Mouse (Mus musculus) myocyte (in vitro differentiated cells): Measurements from ENCODE around the gene Ldhal6b.

Experiments used
- CEBPB ChIP-seq: IDR thresholded peaks from 2 replicates; pipeline ENCODE4 v1.6.1; 2011; ENCODE audit warnings: mild to moderate bottlenecking, moderate library complexity; ENCODE audit not compliant: poor library complexity, insufficient read depth, severe bottlenecking
- MAX ChIP-seq: IDR thresholded peaks from one replicate; pipeline ENCODE4 v1.6.1; 2011; ENCODE audit warnings: low read depth, mild to moderate bottlenecking, control low read depth
- MYOG ChIP-seq, 3 experiments: IDR thresholded peaks; one replicate each; pipeline ENCODE4 v1.6.1; 2011; ENCODE audit warnings: control low read depth in 2 of 3, low read depth in 2 of 3, mild to moderate bottlenecking in 2 of 3; ENCODE audit not compliant: insufficient read length in 2 of 3, control insufficient read depth in 1 of 3, insufficient read depth in 1 of 3
- POLR2A ChIP-seq: IDR thresholded peaks from one replicate; pipeline ENCODE4 v1.6.1; 2011; ENCODE audit warnings: low read depth, mild to moderate bottlenecking, control low read depth, moderate library complexity; ENCODE audit not compliant: insufficient read length
- POLR2AphosphoS2 ChIP-seq: IDR thresholded peaks from one replicate; pipeline ENCODE4 v1.6.1; 2011; ENCODE audit warnings: low read depth, control low read depth; ENCODE audit not compliant: insufficient read length
- REST ChIP-seq: IDR thresholded peaks from one replicate; pipeline ENCODE4 v1.6.1; 2011; ENCODE audit warnings: mild to moderate bottlenecking, control low read depth, moderate library complexity; ENCODE audit not compliant: insufficient read depth, insufficient read length
- TCF12 ChIP-seq: IDR thresholded peaks from one replicate; pipeline ENCODE4 v1.6.1; 2011; ENCODE audit warnings: mild to moderate bottlenecking, control low read depth; ENCODE audit not compliant: poor library complexity, insufficient read depth, severe bottlenecking
- TCF3 ChIP-seq: IDR thresholded peaks from one replicate; pipeline ENCODE4 v1.6.1; 2011; ENCODE audit warnings: low read depth, control low read depth; ENCODE audit not compliant: insufficient read length
- USF1 ChIP-seq: IDR thresholded peaks from one replicate; pipeline ENCODE4 v1.6.1; 2011; ENCODE audit warnings: low read depth, mild to moderate bottlenecking, control low read depth, moderate library complexity

- TF ChIP-seq TCF12 (no peak), POLR2A (no peak), MYOG (IDR thresholded peaks at IDR 0.05; ENCODE audit: control insufficient read depth in 1 of 3, insufficient read depth in 1 of 3, insufficient read length in 2 of 3, low read depth in 2 of 3) (no peak), USF1 (no peak), MAX (no peak), REST (no peak), CEBPB (no peak), POLR2AphosphoS2 (no peak), TCF3 (no peak)
These were observed 18.0 kb downstream of the Ldhal6b start for GRCm38 (mm10) chr17:5400435-5401090.
